Mouse (Mus musculus) midbrain, embryonic 16.5 days (tissue): ENCODE data around the gene Arsa. TPM values are rescaled to one million over a fixed set of nuclear protein-coding genes. Genes with fewer than 3 reads are reported as not detected.

Experiments
- polyA plus RNA-seq: library from polyadenylated mRNA; unstranded; fragments of >200 nt; fragmentation: Nextera tagmentation; extraction: Ambion mirVana; gene quantifications from 2 replicates; pipeline ENCODE4 v1.2.1, GENCODE M21; 2015

Arsa gene
- polyA plus RNA-seq, 1 experiment from 2014 or later, result 37.6 TPM

Other genes with a start within 250 kb of the Arsa start
- gene Sbf1, start 162.1 kb downstream of the Arsa start, polyA plus RNA-seq, result 92.9 and 101 TPM in 2 replicates
- not detected in 2 replicates for gene Adm2, start 154.7 kb downstream of the Arsa start, polyA plus RNA-seq
- gene Miox, start 143.0 kb downstream of the Arsa start, polyA plus RNA-seq, result not detected in 2 replicates
- gene Lmf2, start 121.8 kb downstream of the Arsa start, polyA plus RNA-seq, result 29.0 and 34.9 TPM in 2 replicates
- 116 and 117 TPM in 2 replicates for gene Ncaph2, start 121.7 kb downstream of the Arsa start, polyA plus RNA-seq
- gene Sco2, start 103.6 kb downstream of the Arsa start, polyA plus RNA-seq, result 11.8 and 16.4 TPM in 2 replicates
- 1.9 and 3.0 TPM in 2 replicates for gene Tymp, start 100.4 kb downstream of the Arsa start, polyA plus RNA-seq
- gene Odf3b, start 98.1 kb downstream of the Arsa start, polyA plus RNA-seq, result 4.8 and 5.5 TPM in 2 replicates
- 0.05 and 0.06 TPM in 2 replicates for gene Klhdc7b, start 92.5 kb downstream of the Arsa start, polyA plus RNA-seq
- gene Syce3, start 66.9 kb downstream of the Arsa start, polyA plus RNA-seq, result not detected in 2 replicates
- 0.96 and 1.2 TPM in 2 replicates for gene Cpt1b, start 51.6 kb downstream of the Arsa start, polyA plus RNA-seq
- gene C730034F03Rik, start 47.8 kb downstream of the Arsa start, polyA plus RNA-seq, result 6.5 and 7.3 TPM in 2 replicates
- gene Gm44502, start 47.7 kb downstream of the Arsa start, polyA plus RNA-seq, result not detected in 2 replicates
- 88.3 and 95.2 TPM in 2 replicates for gene Chkb, start 47.5 kb downstream of the Arsa start, polyA plus RNA-seq
- 84.4 and 86.4 TPM in 2 replicates for gene Mapk8ip2, start 23.5 kb downstream of the Arsa start, polyA plus RNA-seq
- gene Shank3, start 22.2 kb upstream of the Arsa start, polyA plus RNA-seq, result 12.0 and 16.7 TPM in 2 replicates
- 1.6 and 1.8 TPM in 2 replicates for gene Acr, start 90.9 kb upstream of the Arsa start, polyA plus RNA-seq
- gene Rabl2, start 114.5 kb upstream of the Arsa start, polyA plus RNA-seq, result 82.1 and 95.5 TPM in 2 replicates